Mouse (Mus musculus) intestine, postnatal 0 days (tissue): Measurements from ENCODE around the gene Htra1. TPM values are rescaled to one million over a fixed set of nuclear protein-coding genes. Genes with fewer than 3 reads are reported as not detected.

Source experiments
- ATAC-seq: fragments of 200-750 bp; cut with Nextera tagmentation; 2 replicates; pipeline ENCODE4 v1.8.0; 2017; ENCODE audit warnings: mild to moderate bottlenecking, moderate TSS enrichment, moderate library complexity
- H3K27ac ChIP-seq: fragments of 300-500 bp; sonication (generic); 2 replicates; pipeline ENCODE4 v1.5.1; 2014; ENCODE audit warnings: mild to moderate bottlenecking, low read depth, low read length, moderate library complexity
- H3K27me3 ChIP-seq: fragments of 300-500 bp; sonication (generic); replicated peaks from 2 replicates; pipeline ENCODE4 v1.6.1; 2014; ENCODE audit warnings: low read length, mixed read lengths; ENCODE audit not compliant: control insufficient read depth, insufficient read depth
- H3K36me3 ChIP-seq: fragments of 300-500 bp; sonication (generic); 2 replicates; pipeline ENCODE4 v1.6.1; 2014; ENCODE audit warnings: mild to moderate bottlenecking, moderate library complexity; ENCODE audit not compliant: control insufficient read depth, insufficient read depth
- H3K4me1 ChIP-seq: fragments of 300-500 bp; sonication (generic); replicated peaks from 2 replicates; pipeline ENCODE4 v1.6.1; 2014; ENCODE audit warnings: antibody characterized with exemption, low read length, mixed read lengths; ENCODE audit not compliant: control insufficient read depth, insufficient read depth
- H3K4me2 ChIP-seq: fragments of 300-500 bp; sonication (generic); replicated peaks from 2 replicates; pipeline ENCODE4 v1.6.1; 2014; ENCODE audit warnings: low read depth, mild to moderate bottlenecking, moderate library complexity
- H3K4me3 ChIP-seq: fragments of 300-500 bp; sonication (generic); 2 replicates; pipeline ENCODE4 v1.5.1; 2014; ENCODE audit warnings: low read depth, low read length
- H3K9ac ChIP-seq: fragments of 300-500 bp; sonication (generic); 2 replicates; pipeline ENCODE4 v1.6.1; 2014; ENCODE audit warnings: mild to moderate bottlenecking, low read depth, low read length
- H3K9me3 ChIP-seq: fragments of 300-500 bp; sonication (generic); 2 replicates; pipeline ENCODE4 v1.6.1; 2016; ENCODE audit warnings: mixed run types; ENCODE audit not compliant: control insufficient read depth
- CTCF ChIP-seq: sonication (generic); IDR thresholded peaks from 2 replicates; pipeline ENCODE4 v1.5.1; 2016; ENCODE audit warnings: low read depth, mild to moderate bottlenecking, control low read depth, antibody characterized with exemption, moderate library complexity
- WGBS: fragments of 180-500 bp; shearing (Covaris S2); extraction: QIAGEN DNeasy Blood & Tissue Kit; methylation state at CpG from one replicate; pipeline ENCODE4 v1.1.7; 2014; 5-methylcytosine and 5-hydroxymethylcytosine counted together
- polyA plus RNA-seq: library from polyadenylated mRNA; unstranded; fragments of >200 nt; fragmentation: Nextera tagmentation; extraction: Ambion mirVana; gene quantifications from 2 replicates; pipeline ENCODE4 v1.2.1, GENCODE M21; 2015

Htra1 gene
- polyA plus RNA-seq, 1 experiment from 2014 or later = 15.5 TPM

DNA sequence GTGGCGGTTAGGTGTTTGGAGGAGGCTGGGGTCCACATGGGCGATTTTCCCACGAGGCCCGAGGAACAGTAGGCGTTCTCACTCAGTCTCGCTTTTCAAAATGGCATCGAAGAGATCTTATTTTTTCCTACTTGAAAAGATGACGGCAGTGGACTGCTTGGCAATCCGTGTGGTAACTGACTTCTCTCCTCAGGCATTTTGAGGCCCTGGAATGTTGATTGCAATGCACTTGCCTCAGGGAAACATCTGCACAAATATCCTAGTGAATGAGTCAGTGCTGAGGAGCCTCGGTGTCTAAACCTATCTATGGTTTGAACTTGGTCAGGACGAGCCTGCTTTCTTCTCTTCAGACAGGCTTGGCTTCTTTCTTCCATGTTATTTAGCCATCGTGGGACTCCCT, 10.4 kb downstream of the Htra1 start:
- Histone ChIP-seq H3K9me3 (no peaks in the 10 kb centered on the region), H3K9ac (no peak overlapping the region), H3K4me1 (no peaks in the 10 kb centered on the region), H3K27ac (no peak overlapping the region), H3K4me3 (no peak overlapping the region), H3K4me2 (no peak overlapping the region), H3K36me3 (no peaks in the 10 kb centered on the region), H3K27me3 (no peaks in the 10 kb centered on the region)
- no peak for ATAC-seq
- 87% methylated on average over 12 of the region's 12 CpGs for WGBS
- no peak for TF ChIP-seq CTCF

DNA sequence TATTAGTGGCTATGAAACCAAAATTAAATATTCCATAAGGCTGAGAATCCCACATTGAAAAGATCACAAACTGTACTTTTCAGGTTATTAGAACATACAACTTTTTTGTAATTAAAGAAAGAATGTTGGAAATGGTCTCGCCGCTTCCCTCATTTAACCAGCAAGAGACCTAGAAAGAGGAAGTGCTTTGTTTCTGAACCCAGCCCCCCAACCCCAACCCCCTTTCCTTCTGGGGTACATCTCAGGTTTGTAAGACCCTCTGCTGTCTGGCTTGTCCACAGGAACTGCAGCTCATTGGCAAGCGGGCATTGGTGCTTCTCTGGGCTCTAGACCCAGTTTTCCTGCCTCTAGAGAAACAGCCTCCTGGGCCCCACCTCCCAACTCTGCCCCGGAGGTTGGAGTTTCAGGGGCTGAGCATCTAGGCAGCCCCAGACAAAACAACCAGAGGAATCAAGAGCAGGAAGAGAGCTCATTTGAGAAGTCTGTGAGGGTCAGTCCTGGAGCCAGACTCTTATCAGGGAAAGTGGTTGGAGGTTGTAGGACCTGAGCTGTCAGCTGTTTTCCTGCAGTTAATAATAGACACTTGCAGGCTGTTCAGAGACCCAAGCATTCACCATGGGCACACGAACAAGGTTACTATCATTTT, 12.8 kb downstream of the Htra1 start:
- no peaks in the 10 kb centered on the region for H3K9me3 ChIP-seq
- no peak for TF ChIP-seq CTCF
- ATAC-seq = no peak
- no peak overlapping the region for H3K4me2 ChIP-seq
- H3K4me3 ChIP-seq = no peak overlapping the region
- 58% methylated on average over 5 of the region's 5 CpGs for WGBS
- no peak overlapping the region for H3K27ac ChIP-seq
- no peaks in the 10 kb centered on the region for H3K36me3 ChIP-seq
- H3K4me1 ChIP-seq = no peaks in the 10 kb centered on the region
- H3K27me3 ChIP-seq = no peaks in the 10 kb centered on the region
- H3K9ac ChIP-seq = no peak overlapping the region

- Histone ChIP-seq H3K9me3 (no peaks in the 10 kb centered on the region), H3K27ac (no peak overlapping the region), H3K27me3 (no peaks in the 10 kb centered on the region), H3K4me3 (no peak overlapping the region), H3K36me3 (no peaks in the 10 kb centered on the region), H3K9ac (no peak overlapping the region), H3K4me1 (no peaks in the 10 kb centered on the region), H3K4me2 (no peak overlapping the region)
- WGBS = 47% methylated on average over 7 of the region's 8 CpGs
- no peak for ATAC-seq
- TF ChIP-seq CTCF = no peak
These were observed 13.4 kb downstream of the Htra1 start for GRCm38 (mm10) chr7:130949331-130949751.

DNA sequence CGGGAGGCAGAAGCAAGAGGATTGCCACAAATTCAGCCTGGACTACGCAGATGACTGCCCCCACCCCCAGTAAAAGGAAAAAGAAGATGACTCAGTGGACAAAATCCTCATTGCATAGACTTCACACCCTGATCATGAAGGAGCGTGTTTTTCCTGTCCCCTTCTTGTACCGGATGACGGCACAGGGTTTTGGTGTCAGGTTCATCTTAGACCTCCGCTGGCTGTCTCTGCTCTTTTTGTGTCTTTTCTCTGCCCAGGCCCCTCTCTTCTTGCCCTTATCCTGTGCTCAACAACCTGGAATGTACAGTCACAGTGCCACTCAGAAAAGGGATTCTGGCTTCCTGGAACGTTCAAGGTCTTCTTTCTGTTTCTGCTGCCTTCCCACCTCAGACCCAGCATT, 14.6 kb downstream of the Htra1 start:
- Histone ChIP-seq H3K27me3 (no peaks in the 10 kb centered on the region), H3K4me2 (no peak overlapping the region), H3K36me3 (no peaks in the 10 kb centered on the region), H3K9ac (no peak overlapping the region), H3K4me3 (no peak overlapping the region), H3K27ac (no peak overlapping the region), H3K9me3 (no peaks in the 10 kb centered on the region), H3K4me1 (no peaks in the 10 kb centered on the region)
- ATAC-seq = no peak
- WGBS = 96% methylated on average over 7 of the region's 7 CpGs
- no peak for TF ChIP-seq CTCF

DNA sequence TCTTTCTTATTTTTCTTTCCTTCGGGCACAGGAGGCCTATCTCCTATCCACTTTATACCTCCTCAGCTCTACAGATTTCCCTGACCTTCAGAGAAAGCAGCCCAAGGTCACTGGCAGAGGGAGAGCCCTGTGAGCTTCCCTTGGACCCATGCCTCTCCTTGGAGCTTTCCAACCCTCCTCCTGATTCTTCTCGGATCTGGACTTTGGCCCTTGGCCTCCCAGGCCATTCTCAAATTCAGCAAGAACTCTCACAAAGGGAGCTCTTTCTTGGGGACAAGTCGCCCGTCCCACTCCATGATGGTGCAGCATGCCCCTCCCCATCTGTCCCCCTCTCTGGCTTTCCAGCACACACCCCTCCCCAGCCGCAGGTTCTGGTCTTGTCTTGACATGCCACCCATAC, 15.1 kb downstream of the Htra1 start:
- Histone ChIP-seq H3K9me3 (no peaks in the 10 kb centered on the region), H3K4me3 (no peak overlapping the region), H3K4me1 (no peaks in the 10 kb centered on the region), H3K36me3 (no peaks in the 10 kb centered on the region), H3K27ac (no peak overlapping the region), H3K4me2 (no peak overlapping the region), H3K9ac (no peak overlapping the region), H3K27me3 (no peaks in the 10 kb centered on the region)
- WGBS = 81% methylated on average over 5 of the region's 5 CpGs
- no peak for TF ChIP-seq CTCF
- ATAC-seq = no peak

GRCm38 (mm10) chr7:130953376-130953775, 17.5 kb downstream of the Htra1 start:
- Histone ChIP-seq H3K27ac (no peak overlapping the region), H3K4me3 (no peak overlapping the region), H3K27me3 (no peaks in the 10 kb centered on the region), H3K36me3 (no peaks in the 10 kb centered on the region), H3K4me2 (no peak overlapping the region), H3K9me3 (no peaks in the 10 kb centered on the region), H3K9ac (no peak overlapping the region), H3K4me1 (no peaks in the 10 kb centered on the region)
- whole genome bisulfite sequencing = 87% methylated on average over 10 of the region's 10 CpGs
- TF ChIP-seq CTCF = no peak
- no peak for ATAC-seq

- 84% methylated on average over 10 of the region's 10 CpGs for WGBS
- no peak for ATAC-seq
- Histone ChIP-seq H3K4me2 (no peak overlapping the region), H3K36me3 (no peaks in the 10 kb centered on the region), H3K27me3 (no peaks in the 10 kb centered on the region), H3K4me3 (no peak overlapping the region), H3K27ac (no peak overlapping the region), H3K9me3 (no peaks in the 10 kb centered on the region), H3K9ac (no peak overlapping the region), H3K4me1 (no peaks in the 10 kb centered on the region)
- no peak for TF ChIP-seq CTCF
These were observed 18.3 kb downstream of the Htra1 start for GRCm38 (mm10) chr7:130954177-130954601.
